Mouse (Mus musculus) heart, embryonic 16.5 days (tissue): ENCODE data around the gene Hoxd9. TPM values are rescaled to one million over a fixed set of nuclear protein-coding genes. Genes with fewer than 3 reads are reported as not detected.

Source experiments
- ATAC-seq: fragments of 200-750 bp; cut with Nextera tagmentation; replicated peaks from 2 replicates; pipeline ENCODE4 v1.8.0; 2017; ENCODE audit warnings: moderate number of reproducible peaks; ENCODE audit not compliant: insufficient read depth, low FRiP score; ENCODE audit errors: extremely low read depth
- H3K27ac ChIP-seq: fragments of 300-500 bp; sonication (generic); 2 replicates; pipeline ENCODE4 v1.5.1; 2014; ENCODE audit warnings: mild to moderate bottlenecking, low read length, control low read depth, moderate library complexity
- H3K27me3 ChIP-seq: fragments of 300-500 bp; sonication (generic); 2 replicates; pipeline ENCODE4 v1.6.1; 2014; ENCODE audit warnings: low read length, mixed read lengths; ENCODE audit not compliant: control insufficient read depth, insufficient read depth
- H3K36me3 ChIP-seq: fragments of 300-500 bp; sonication (generic); 2 replicates; pipeline ENCODE4 v1.6.1; 2014; ENCODE audit not compliant: control insufficient read depth, insufficient read depth
- H3K4me1 ChIP-seq: fragments of 300-500 bp; sonication (generic); 2 replicates; pipeline ENCODE4 v1.6.1; 2014; ENCODE audit warnings: low read length, mixed read lengths; ENCODE audit not compliant: control insufficient read depth, insufficient read depth
- H3K4me2 ChIP-seq: fragments of 300-500 bp; sonication (generic); 2 replicates; pipeline ENCODE4 v1.6.1; 2014; ENCODE audit warnings: low read depth, mild to moderate bottlenecking, control low read depth, low read length
- H3K4me3 ChIP-seq: fragments of 300-500 bp; sonication (generic); 2 replicates; pipeline ENCODE4 v1.5.1; 2014; ENCODE audit warnings: mild to moderate bottlenecking, control low read depth, low read length
- H3K9ac ChIP-seq: fragments of 300-500 bp; sonication (generic); 2 replicates; pipeline ENCODE4 v1.6.1; 2014; ENCODE audit warnings: low read length, control low read depth
- H3K9me3 ChIP-seq: fragments of 300-500 bp; sonication (generic); replicated peaks from 2 replicates; pipeline ENCODE4 v1.6.1; 2016; ENCODE audit warnings: low read length; ENCODE audit not compliant: control insufficient read depth
- WGBS: fragments of 180-500 bp; shearing (Covaris S2); extraction: QIAGEN DNeasy Blood & Tissue Kit; methylation state at CpG from one replicate; pipeline ENCODE4 v1.1.7; 2014; 5-methylcytosine and 5-hydroxymethylcytosine counted together
- polyA plus RNA-seq: library from polyadenylated mRNA; unstranded; fragments of >200 nt; fragmentation: Nextera tagmentation; extraction: Ambion mirVana; gene quantifications from 2 replicates; pipeline ENCODE4 v1.2.1, GENCODE M21; 2015

Gene Hoxd9
- polyA plus RNA-seq, 1 experiment from 2014 or later: 0.21 TPM

GRCm38 (mm10) chr2:74739869-74740268 is 42.3 kb downstream of the Hoxd9 start:
- no peak overlapping the region for H3K9ac ChIP-seq
- no peaks in the 10 kb centered on the region for H3K9me3 ChIP-seq
- H3K36me3 ChIP-seq: no peaks in the 10 kb centered on the region
- peaks cover 4% of the 10 kb centered on the region for H3K4me1 ChIP-seq
- H3K27ac ChIP-seq: no peak overlapping the region
- H3K4me3 ChIP-seq: no peak overlapping the region
- no peak for ATAC-seq
- no peak overlapping the region for H3K4me2 ChIP-seq
- 7% methylated on average over 14 of the region's 14 CpGs for WGBS
- H3K27me3 ChIP-seq: peaks cover 95% of the 10 kb centered on the region

DNA sequence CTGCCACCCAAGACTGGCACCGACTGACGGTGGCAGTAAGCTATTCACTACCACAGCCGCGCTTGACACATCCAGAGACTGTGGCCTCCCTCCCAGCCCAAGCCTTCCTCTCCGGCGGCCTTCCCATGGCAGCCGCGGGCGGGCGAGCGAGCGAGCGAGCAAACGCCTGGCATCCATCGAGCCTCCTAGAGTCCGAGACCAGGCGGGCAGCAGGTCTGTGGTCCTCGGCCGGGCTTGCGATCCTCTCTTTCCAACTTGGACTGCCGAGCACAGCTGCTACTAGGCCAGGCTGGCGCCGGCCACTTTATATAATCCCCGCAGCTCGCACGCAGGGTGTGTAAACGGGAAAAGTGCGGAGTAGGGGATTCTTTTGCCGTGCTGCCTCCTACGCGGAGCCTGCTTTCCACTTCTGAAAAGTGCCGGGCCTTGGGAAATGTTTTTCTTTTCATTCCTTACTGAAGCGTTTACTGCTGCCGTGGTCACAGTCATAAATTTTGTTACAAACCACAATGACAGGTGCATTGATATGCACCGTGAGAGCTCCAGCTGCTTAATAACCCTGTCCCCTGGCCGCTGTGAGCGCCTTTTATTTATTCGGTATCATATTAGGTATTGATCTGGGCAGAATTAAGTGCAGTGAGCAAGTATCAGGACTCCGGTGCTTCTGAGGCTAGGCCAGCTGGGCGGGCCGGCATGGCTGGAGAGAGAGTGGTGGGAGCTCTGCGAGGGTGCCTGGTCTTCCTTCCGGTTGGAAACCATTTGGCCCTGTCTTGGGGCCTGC is 43.0 kb downstream of the Hoxd9 start:
- ATAC-seq: no peak
- no peaks in the 10 kb centered on the region for H3K36me3 ChIP-seq
- no peak overlapping the region for H3K9ac ChIP-seq
- 4% methylated on average over 43 of the region's 43 CpGs for WGBS
- H3K27ac ChIP-seq: no peak overlapping the region
- peak overlapping the region; percentile 18; the same call in 1 of the 2 replicates for H3K4me3 ChIP-seq
- H3K4me2 ChIP-seq: peak overlapping the region; percentile 30; the same call in 1 of the 2 replicates
- H3K9me3 ChIP-seq: no peaks in the 10 kb centered on the region
- H3K4me1 ChIP-seq: peaks cover 4% of the 10 kb centered on the region
- peaks cover 95% of the 10 kb centered on the region for H3K27me3 ChIP-seq

GRCm38 (mm10) chr2:74741252-74741978 is 43.9 kb downstream of the Hoxd9 start:
- Histone ChIP-seq H3K4me3 (no peak overlapping the region), H3K4me1 (no peaks in the 10 kb centered on the region; the same call in 1 of the 2 replicates), H3K27me3 (peaks cover 95% of the 10 kb centered on the region), H3K9ac (no peak overlapping the region), H3K4me2 (no peak overlapping the region), H3K9me3 (no peaks in the 10 kb centered on the region), H3K27ac (no peak overlapping the region), H3K36me3 (no peaks in the 10 kb centered on the region)
- no peak for ATAC-seq
- WGBS: 44% methylated on average over 2 of the region's 3 CpGs

GRCm38 (mm10) chr2:74741979-74742277 is 44.4 kb downstream of the Hoxd9 start:
- no peak overlapping the region for H3K9ac ChIP-seq
- ATAC-seq: no peak
- H3K27me3 ChIP-seq: peaks cover 95% of the 10 kb centered on the region
- H3K9me3 ChIP-seq: no peaks in the 10 kb centered on the region
- no peaks in the 10 kb centered on the region for H3K36me3 ChIP-seq
- H3K4me3 ChIP-seq: no peak overlapping the region
- H3K4me1 ChIP-seq: no peaks in the 10 kb centered on the region; the same call in 1 of the 2 replicates
- H3K27ac ChIP-seq: no peak overlapping the region
- H3K4me2 ChIP-seq: no peak overlapping the region

DNA sequence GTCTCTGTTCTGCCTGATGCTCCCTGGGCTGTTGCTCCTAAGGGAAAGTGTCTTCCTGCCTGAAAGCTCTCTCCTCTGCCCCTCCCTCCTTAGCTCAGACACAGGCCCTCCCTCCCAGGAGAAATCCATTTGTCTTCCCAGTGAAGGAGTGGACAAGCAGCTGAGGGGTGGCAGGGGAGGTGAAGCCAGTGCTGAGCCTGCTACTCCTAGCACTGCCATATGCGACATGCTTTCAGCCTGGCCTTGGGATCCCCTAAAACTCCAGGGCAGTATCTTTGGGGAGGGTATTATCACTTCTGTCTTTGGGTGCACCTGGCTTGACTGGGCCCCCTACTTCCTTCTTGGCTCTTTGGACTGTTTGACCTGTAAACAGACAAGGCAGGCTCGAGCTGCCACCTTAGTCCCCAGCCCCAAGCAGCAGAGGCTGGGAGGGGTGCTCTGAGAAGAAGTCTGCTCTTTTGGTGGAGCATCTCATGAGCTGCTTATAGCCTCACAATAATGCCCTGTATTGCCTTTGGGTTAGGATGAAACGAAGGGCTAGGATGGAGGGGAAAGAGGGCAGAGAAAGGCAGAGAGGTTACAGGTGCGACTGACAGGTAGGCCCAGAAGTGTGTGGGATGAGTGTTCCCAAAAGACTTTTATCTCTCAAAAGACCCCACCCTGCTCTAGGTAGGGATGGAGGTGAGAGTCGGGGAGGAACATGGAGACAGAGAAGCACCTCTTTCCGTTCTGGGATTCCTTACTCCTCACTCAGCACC is 48.2 kb downstream of the Hoxd9 start:
- Histone ChIP-seq H3K27ac (no peak overlapping the region), H3K9me3 (no peaks in the 10 kb centered on the region), H3K4me3 (no peak overlapping the region), H3K27me3 (peaks cover 93% of the 10 kb centered on the region), H3K4me2 (no peak overlapping the region), H3K4me1 (peaks cover 8% of the 10 kb centered on the region), H3K9ac (no peak overlapping the region), H3K36me3 (no peaks in the 10 kb centered on the region)
- no peak for ATAC-seq
- WGBS: 9% methylated on average over 6 of the region's 6 CpGs

GRCm38 (mm10) chr2:74746298-74746921 is 48.9 kb downstream of the Hoxd9 start:
- Histone ChIP-seq H3K4me1 (peaks cover 8% of the 10 kb centered on the region), H3K9ac (no peak overlapping the region), H3K27ac (no peak overlapping the region), H3K4me3 (peak overlapping the region; percentile 20), H3K9me3 (no peaks in the 10 kb centered on the region), H3K27me3 (peaks cover 95% of the 10 kb centered on the region), H3K36me3 (no peaks in the 10 kb centered on the region), H3K4me2 (no peak overlapping the region)
- no peak for ATAC-seq
- WGBS: 4% methylated on average over 58 of the region's 58 CpGs

GRCm38 (mm10) chr2:74747006-74747405 is 49.5 kb downstream of the Hoxd9 start:
- peaks cover 8% of the 10 kb centered on the region for H3K4me1 ChIP-seq
- no peak for ATAC-seq
- H3K4me3 ChIP-seq: 0 out of 2 replicates have a peak overlapping the region, but pooled peaks have one; percentile 20
- peaks cover 95% of the 10 kb centered on the region for H3K27me3 ChIP-seq
- no peak overlapping the region for H3K27ac ChIP-seq
- WGBS: 4% methylated on average over 24 of the region's 24 CpGs
- no peaks in the 10 kb centered on the region for H3K36me3 ChIP-seq
- H3K9me3 ChIP-seq: no peaks in the 10 kb centered on the region
- H3K4me2 ChIP-seq: no peak overlapping the region
- no peak overlapping the region for H3K9ac ChIP-seq

DNA sequence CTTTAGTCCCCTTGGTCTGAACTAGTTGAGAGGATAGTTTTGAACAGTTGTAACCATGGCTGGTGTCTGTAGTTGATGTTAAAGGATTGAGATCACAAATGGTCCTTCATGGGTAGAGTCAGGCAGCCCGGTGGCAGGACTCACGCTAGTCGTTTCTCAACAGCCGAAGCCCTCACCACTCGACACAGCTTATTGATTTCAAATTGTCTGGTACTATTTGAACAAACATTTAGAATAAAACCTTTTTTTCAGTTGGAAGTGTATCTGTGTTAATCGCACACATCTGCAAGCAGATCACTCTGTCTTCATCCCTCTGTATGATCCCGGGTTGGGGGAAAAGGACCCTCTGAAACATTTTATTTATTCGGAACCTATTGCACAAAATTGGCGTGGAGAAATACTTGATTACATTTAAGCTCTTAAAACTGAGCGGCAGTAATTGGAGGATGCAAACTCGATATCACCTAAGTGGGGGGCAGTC is 50.2 kb downstream of the Hoxd9 start:
- Histone ChIP-seq H3K27ac (no peak overlapping the region), H3K27me3 (peaks cover 95% of the 10 kb centered on the region), H3K9me3 (no peaks in the 10 kb centered on the region), H3K4me2 (no peak overlapping the region), H3K4me3 (no peak overlapping the region), H3K9ac (no peak overlapping the region), H3K4me1 (peaks cover 8% of the 10 kb centered on the region), H3K36me3 (no peaks in the 10 kb centered on the region)
- ATAC-seq: no peak
- 16% methylated on average over 11 of the region's 11 CpGs for WGBS
